Mouse (Mus musculus) thymus, postnatal 10 days (tissue): Measurements from ENCODE around the gene Sash1.

Experiments used
- DNase-seq, 2 experiments: peaks; one replicate each; pipeline ENCODE4 v3.0.0; 2021; ENCODE audit warnings: low spot score in 2 of 2

Sash1 gene

DNA sequence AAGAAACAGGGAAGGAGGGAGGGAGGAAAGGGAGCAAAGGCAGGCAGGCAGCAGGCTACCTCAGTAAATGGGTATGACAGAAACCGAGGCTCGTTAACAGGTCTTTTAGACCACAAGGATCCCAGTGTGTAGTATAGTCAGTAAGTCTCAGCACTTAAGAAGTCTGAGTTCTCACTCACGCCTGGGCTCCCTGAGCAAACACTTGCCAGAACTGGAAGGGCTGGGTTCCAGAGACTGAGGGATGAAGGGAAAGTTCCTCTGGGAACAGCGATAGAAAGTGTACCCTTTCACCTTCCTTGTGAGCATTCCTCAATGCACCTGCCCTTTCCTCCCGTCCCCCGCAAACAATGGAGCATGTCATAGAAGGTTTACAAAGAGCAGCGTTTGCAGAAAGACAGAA lies 16.5 kb upstream of the Sash1 start:
- no peak for DNase-seq

DNA sequence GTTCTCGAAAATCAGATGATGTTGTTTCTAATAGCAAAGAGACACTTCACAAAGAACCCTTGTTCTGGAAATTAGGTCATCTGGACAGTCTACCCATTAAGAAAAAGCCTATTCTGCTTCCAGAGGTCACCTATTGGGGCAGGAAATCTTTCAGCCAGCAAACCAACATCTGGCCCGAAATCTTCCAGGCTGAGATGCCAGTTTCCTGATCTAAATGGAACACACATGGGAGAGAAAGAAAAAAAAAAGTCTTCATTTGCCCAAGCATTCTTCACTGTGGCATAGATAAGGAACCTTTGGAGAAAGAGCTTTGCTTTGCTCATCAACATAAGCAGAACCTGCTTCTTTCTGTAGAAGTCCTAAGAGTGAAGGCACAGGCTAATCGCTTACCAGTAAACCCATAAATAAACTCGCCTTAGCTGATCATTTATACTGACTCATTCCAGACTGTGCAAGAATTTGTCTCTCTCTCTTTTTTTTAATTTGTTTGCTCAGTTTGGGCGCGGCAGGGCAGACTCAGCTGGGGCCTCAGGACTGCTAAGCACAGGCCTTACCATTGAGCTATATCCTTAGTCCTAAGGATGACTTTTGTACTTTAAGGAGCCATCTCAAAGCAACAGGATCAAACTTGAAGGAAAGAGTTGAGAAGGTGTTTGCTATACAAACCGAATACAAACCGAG lies 13.1 kb upstream of the Sash1 start:
- DNase-seq, result no peak

DNA sequence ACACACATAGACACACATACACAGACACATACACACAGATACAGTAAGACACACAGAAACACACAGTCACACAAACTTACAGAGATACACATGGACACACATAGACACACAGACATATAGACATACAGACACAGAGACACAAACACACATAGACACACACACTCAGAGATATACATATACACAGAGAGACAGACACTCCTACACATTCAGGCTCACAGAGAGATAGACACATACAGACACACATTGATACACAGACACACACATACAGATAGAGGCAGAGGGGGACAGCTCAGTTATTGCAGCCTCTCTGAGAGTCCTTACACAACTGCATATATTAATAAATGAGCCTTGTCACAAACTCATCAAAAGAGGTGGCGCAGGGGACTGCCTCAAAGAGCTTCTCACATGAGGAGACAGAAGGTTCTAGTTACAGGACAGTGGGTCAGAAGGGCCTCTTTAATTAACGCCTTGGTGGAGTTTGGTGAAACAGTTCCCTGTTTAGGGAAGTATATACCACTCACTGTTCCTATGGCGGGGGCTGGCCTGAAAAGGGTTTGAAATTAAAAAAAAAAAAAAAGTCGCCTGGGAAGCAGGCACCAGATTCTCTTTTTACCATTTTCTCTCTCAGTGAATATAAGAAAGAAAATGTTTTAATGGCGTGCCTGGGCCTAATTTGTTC lies 12.4 kb upstream of the Sash1 start:
- no peak for DNase-seq

DNA sequence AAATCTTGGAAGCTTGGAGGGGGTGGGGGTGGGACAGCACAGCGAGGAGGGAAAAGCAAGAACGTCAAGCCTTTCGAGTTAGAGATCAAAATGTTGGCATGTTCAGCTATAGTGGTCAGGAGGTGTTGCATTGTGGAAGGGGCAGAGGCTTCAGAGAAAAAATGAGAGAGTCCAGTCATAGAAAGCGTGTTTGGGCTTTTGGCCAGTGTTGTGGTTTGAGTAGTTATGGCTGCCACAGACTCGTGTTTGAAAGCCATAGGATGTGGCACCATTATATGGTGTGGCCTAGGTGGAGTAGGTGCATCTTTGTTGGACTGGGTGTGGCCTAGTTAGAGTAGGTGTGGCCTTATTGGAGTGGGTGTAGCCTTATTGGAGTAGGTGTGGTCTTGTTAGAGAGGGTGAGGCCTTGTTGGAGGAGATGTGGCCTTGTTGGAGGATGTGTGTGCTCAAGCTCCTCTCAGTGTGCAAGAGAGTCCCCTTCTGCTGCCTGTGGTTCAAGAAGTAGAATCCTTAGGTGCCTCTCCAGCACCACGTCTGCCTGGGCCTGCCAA lies 9.2 kb upstream of the Sash1 start:
- DNase-seq, result no peak

DNA sequence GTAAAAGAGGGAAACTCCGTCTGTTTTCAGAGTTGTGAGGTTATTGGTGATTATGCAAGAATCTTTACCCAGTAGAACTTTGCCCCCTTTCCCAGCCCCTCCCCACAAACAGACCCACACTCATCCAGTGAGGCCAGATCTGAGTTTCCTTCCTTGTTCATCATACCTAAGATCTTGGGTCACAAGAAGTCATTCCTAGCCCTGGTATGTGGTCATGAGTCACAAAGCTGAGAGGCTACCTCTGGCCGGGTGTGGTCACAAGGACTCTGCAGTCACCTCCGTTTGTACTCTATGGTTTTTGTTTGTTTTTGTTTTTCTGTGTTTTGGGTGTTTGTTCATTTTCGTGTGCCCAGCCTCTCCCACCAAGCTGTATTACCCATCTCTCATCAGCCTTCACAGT lies 4.6 kb upstream of the Sash1 start:
- no peak for DNase-seq

DNA sequence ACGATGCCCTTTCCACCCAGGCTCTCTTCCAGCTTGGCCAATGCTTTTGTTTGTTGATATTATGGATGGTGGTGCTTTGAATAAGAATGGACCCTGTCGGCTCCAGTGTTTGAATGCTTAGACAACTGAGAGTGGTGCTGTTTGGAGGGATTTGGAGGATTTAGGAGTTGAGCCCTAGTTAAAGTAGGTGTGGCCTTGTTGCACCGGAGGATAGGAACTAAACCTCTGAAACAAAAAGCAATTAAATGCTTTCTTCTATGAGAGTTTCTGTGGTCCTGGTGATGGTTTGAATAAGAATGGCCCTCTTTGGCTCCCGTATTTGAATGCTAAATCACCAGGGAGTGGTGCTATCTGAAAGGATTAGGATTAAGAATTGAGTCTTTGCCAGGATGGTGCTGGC lies 3.5 kb upstream of the Sash1 start:
- DNase-seq, result no peak

DNA sequence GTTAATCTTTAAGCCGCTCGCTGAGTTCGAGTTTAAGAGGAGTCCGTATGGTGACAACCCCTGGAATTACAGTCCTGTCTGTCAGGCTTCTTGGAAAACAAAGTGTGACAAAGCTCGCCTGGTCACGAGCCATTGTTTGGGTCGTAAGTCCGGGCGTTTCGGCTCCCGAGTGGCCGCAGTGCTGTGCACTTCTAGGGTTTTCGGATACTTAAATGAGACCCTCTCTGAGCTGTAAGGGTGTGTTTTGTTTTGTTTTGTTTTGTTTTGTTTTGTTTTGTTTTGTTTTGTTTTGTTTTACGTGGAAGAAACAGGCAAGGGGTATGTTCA lies 621 bp upstream of the Sash1 start:
- no peak for DNase-seq

DNA sequence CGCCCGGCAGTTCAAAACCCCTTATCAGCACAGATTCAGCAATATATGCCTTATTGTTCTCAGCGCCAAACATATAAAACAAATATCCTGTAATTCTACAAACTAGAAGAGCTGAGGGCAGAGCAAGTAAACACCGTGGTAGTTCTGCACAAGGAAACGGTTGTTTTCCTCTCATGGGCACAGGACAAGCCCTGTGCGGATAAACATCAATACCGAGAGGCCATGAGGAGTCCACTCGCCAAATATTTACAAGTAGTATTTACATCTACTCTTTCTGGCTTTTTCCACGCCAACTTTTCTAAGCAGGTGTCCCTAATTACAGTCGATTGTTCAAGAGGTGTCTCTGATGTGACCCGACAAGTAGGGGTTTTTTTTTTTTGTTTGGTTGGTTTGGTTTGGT lies 669 bp downstream of the Sash1 start:
- DNase-seq, result no peak

DNA sequence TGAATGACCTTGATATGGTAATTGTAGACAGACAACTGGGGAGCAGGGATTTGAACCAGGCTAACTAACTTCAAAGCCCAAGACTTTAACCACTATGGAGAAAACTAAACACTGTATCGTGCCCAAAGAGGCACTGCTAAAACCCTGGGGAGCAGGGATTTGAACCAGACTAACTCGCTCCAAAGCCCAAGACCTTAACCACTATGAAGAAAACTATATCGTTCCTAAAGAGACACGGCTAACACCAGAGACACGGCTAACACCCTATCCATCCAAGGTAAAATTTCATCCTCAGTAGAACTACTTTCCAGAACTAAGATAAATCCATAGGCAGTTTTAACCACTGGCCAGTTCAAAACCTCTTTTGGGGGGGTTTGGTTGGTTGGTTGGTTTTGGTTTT lies 1.3 kb downstream of the Sash1 start:
- no peak for DNase-seq

DNA sequence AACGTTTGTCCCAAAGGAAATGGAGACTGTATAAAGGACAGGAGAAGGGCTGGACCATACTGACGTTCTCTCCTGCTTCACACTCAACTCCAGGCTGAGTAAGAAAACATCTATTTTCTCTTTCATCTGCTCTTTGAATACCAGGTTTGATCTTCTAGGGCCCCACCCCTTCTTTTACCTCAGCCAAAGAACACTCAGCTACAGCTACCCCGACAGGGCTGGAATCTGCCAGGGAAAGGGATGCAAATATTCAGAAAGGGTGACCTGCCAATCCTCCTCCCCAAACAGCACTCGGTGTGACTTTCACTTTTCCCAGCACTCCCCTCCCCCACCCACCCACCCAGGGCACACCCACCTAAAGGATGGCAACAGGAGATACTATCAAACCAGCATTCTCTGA lies 2.2 kb downstream of the Sash1 start:
- no peak for DNase-seq

DNA sequence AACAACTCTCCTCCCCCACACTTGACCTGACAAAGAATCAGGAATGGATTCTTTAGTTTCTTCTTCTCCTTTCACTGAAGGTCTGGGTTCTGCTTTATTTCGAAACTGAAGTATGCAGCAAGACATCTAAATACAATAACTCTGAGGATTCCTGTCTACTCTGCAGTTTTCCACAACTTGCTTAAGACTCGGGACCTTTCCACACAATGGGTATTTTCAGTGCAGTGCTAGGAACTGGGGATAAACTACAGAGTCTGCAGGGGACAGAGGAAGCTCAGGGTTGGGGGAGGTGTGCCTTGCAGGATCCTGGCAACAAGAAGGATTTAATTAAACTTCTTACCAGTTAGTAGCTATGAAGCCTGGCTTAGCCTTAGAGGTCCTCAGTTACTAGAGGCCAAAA lies 4.1 kb downstream of the Sash1 start:
- DNase-seq, result no peak

DNA sequence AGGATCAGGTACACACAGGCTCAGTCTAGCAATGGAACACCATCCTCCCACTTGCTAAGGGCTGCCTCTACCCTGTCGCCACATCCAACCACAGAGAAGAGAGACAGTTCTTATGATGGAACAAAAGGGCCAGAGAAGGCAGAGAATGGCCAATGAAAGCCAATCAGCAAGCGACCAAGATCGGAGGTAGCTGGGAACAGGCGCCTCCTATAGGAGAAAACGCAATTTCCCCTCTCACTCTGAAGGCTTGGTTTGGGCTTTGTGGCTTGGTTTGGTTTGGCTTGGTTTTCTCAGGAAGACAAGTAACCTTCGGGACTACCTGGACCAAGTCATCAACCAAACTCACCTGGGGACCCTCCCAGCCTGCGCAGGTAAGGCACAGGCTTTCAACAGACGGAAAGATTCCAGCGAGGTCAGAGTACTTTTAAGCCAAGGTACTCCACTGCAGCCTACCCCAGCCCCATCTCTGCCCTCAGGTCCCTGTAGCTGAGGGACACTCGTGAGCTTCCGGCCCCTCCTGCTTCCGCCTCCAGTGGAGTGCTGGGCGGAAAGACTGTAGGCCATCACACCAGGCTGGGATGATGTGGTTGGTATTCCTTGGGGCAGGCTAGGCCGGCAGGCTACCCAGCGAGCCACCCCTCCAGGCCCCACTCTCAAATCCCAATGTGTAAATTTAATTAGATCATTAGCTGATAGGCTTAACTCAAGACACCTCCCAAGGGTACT lies 4.8 kb downstream of the Sash1 start:
- no peak for DNase-seq

DNA sequence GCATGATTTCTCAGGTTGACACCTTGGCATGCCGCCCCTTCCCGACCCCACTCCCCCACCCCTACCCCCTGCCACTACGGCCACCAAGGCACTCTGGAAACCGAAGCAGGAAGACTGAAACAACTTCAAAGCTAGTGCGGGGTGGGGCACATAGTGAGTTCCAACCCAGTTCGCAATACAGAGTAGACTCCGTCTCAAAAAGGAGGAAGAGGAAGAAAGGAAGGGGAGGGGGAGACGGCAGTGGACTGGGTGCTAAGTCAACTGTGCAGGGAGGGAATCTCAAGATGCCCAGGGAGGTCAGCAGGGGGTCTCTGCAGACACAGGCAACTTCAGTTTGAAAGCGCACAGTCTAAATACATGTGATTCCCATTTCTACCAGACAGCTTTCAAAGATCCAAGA lies 7.0 kb downstream of the Sash1 start:
- no peak for DNase-seq

DNA sequence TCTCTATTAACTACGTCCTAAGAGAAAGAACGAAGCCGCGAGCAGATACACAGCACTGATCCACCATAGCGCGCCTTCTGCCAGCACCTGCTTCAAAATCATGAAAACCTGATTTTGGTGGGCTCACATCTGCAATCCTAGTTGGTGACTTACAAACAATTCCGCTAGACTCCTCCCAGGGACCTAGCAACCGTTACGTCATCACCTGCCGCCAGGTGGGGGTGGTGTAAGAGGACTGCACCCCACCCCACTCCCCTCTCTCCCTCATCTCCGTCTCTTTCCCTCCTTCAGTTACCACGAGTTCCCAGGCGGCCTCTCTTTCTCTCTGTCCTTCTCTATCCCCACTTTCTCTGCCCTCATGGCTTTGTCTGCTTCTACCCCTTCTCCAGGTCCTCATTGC lies 7.5 kb downstream of the Sash1 start:
- no peak for DNase-seq

DNA sequence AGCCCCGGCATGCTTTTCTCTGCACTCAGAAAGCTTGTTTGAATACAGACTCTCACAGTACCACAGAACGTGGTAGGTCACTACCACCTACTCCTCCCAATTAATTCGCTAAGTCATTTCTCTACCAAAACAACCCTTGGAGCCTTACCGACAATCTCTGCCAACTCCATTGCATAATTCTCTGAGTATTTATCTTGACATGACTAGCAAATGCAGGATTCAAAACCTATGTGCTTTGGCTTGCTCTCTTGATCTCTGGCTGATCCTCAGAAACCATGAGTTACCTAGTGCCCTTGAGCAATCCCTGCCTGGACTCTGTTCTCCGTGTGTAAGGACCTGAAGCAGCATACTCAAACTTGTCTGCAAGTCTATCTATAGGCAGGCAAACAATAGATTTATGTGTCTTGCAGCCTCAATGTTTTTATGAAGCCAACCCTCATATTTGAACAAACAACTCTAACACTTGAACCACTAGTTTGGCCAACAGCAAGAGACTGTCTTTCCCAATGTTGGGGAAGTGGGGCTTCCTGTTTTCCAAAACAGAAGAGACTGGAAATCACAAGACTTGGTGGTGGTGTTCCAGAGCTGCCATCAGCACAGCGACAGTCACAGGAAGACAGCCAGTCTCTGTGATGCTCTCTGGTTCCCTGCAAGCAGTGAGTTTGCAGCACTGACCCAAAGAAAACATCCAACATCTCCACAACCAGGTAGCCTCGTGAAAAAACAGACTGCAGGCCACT lies 12.1 kb downstream of the Sash1 start:
- no peak for DNase-seq

DNA sequence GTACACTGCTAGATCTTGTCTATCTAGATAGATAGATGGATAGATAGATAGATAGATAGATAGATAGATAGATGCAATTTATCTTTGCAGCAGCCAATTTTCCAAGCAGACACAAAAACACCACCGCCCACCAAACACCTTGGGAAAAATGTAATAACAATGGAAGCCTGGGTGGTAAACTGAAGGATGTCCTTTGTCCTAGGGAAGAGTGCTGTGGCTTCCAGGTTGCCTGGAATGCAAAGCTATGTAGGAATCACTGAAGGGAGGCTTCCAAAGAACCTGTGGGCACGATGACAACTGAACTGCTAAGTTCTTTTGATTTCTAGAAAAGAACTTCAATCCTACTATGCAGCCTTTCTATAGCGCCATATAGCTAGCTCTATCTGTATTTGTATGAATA lies 13.1 kb downstream of the Sash1 start:
- DNase-seq, result no peak

DNA sequence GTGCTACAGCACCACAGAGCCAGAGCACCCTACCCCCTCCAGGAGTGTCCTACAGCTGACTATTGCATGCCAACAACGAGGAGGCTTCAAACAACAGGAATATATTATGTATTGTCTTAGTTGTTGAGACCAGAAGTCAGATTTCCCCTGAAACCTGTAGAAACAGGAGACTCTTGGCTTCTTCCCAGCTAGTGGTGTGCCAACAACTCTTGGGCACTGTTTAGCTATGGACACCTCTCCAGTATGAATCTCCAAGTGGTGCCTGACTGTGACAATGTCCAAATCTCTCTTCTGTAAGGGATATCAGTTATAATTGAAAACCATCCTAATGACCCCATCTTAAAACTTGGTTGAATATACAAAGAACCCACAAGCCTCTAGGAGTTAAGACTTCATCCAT lies 13.9 kb downstream of the Sash1 start:
- DNase-seq, result no peak

DNA sequence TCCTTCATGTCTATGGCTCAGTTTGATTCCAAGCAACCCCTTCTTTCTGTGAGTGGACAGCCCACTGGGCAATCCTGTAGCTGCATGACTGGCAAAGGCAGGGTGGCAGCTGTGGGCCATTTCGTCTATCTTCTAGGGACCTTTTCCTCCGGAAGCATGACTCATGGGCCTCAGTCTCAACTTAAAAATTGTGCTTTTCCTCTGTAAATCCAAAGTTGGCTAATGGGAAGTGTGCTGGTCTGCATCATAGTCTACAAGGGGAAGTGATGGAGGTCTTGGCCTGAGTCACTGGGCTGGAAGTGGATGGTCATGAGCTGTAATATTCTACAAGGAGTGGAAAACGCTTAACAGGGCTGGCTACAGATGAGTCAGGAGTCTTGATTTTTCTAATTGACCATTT lies 15.5 kb downstream of the Sash1 start:
- no peak for DNase-seq

DNA sequence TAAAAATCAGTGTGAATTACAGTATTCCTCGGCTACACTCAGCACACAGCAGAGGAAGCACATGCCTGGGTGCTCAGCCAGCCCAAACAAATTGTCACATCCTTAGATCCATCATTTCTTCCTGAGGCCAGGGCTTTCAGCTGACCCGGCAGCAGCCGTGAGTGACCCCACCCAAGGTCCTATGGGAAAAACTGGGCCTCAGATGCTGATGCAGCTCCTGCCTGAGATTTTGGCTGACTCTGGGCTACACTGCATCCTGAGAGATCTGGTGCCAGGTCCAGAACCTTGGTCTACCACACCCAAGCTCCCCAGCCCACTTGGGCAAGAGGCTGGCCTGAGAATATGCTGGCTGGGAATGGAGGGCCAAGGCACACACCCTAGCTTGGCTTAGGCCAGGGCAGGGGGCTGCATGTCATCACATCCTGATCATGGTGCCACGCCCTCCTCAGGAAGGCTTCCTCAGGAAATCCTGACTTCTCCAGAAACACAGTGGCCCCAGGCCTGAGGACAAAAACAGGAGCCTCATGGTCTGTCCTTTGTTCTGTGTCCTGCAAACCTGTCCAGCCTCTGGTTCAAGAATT lies 19.7 kb downstream of the Sash1 start:
- no peak for DNase-seq

DNA sequence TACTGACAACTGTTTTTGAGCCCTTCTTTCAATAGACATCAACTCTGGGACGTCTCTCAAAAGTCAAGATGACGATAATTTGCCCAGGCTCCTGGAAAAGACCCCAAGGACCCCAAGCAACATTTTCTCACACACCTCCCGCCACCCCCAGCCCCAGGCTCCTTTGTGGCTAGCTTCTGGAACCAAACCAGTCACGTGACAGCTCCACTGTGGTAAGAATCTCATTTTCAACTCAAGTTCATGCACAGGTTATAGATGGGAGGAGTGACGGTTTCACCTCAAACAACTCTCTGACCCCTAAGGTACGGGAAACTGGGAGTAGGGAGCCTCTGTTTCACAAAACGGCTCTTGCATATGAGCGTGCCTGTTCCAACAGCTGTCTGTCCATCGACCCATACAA lies 25.2 kb downstream of the Sash1 start:
- no peak for DNase-seq

DNA sequence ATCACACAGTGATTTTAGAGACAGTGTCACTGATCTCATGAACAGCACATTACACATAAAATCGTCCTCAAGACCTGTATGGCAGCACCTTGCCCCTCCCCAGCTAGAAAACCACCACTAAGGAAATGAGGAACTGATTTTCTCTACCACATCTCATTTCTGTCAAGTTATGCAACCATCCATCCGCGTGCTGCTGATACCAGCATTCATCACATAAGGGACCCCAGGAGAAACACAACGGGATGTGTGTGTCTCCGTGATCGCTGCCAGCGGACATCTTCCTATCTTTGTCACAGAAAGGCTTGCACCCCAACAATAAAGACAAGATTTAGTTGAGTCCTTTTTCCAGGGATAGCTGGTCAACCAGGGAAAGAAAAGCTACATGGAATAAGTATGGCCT lies 27.2 kb downstream of the Sash1 start:
- no peak for DNase-seq

DNA sequence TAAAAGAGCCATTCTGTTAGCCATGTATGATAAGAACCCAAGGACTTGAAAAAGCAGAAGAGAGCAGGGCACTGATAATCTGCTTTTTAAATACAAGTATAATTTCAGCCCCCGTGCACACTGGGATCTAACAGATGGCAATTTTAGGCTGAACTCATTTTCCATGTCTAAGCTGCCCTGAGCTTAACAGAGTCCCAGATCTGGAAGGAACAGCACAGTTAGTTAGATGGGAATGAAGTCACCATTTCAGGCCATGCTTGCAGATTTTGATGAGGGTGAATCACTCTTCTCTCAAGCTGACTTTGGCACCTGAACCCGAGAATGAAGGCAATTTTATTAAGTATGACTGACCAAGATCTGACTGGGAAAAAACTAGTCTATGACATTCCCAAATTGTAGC lies 28.9 kb downstream of the Sash1 start:
- DNase-seq, result no peak
